Mouse (Mus musculus) MEL (cell line): Measurements from ENCODE around the gene Psmd3.

Source experiments
- BHLHE40 ChIP-seq: IDR thresholded peaks from 2 replicates; pipeline ENCODE4 v1.6.1; 2012; ENCODE audit warnings: low read depth, mild to moderate bottlenecking, inconsistent platforms, low read length, improper control_type of control experiment, borderline replicate concordance
- HCFC1 ChIP-seq: IDR thresholded peaks from 2 replicates; pipeline ENCODE4 v1.6.1; 2012; ENCODE audit warnings: low read depth, mild to moderate bottlenecking, inconsistent platforms, low read length, improper control_type of control experiment, moderate library complexity
- KAT2A ChIP-seq: conservative IDR thresholded peaks from 2 replicates; pipeline ENCODE4 v1.6.1; 2012; ENCODE audit warnings: low read depth, low read length, improper control_type of control experiment, inconsistent platforms
- MAFK ChIP-seq: IDR thresholded peaks from 2 replicates; pipeline ENCODE4 v1.6.1; 2011; ENCODE audit warnings: low read depth, mild to moderate bottlenecking, low read length, improper control_type of control experiment, borderline replicate concordance
- POLR2A ChIP-seq, 2 experiments: IDR thresholded peaks; 2 replicates each; pipeline ENCODE4 v1.6.1; 2011 to 2012; ENCODE audit warnings: low read length in 2 of 2, mild to moderate bottlenecking in 2 of 2, control low read depth in 1 of 2, improper control_type of control experiment in 1 of 2, low read depth in 1 of 2, moderate library complexity in 1 of 2; ENCODE audit not compliant: control insufficient read depth in 1 of 2, insufficient read depth in 1 of 2, poor library complexity in 1 of 2
- TBP ChIP-seq: IDR thresholded peaks from 2 replicates; pipeline ENCODE4 v1.8.0; 2011; ENCODE audit warnings: low read depth, low read length, improper control_type of control experiment
- TCF12 ChIP-seq: IDR thresholded peaks from 2 replicates; pipeline ENCODE4 v1.6.1; 2014; ENCODE audit warnings: low read depth, mild to moderate bottlenecking, inconsistent platforms, low read length, improper control_type of control experiment, moderate library complexity
- ZMIZ1 ChIP-seq: IDR thresholded peaks from 2 replicates; pipeline ENCODE4 v1.6.1; 2012; ENCODE audit warnings: low read depth, mild to moderate bottlenecking, inconsistent platforms, low read length, improper control_type of control experiment, moderate library complexity
- ZNF384 ChIP-seq: IDR thresholded peaks from 2 replicates; pipeline ENCODE4 v1.6.1; 2012; ENCODE audit warnings: low read depth, mild to moderate bottlenecking, inconsistent platforms, low read length, improper control_type of control experiment

DNA sequence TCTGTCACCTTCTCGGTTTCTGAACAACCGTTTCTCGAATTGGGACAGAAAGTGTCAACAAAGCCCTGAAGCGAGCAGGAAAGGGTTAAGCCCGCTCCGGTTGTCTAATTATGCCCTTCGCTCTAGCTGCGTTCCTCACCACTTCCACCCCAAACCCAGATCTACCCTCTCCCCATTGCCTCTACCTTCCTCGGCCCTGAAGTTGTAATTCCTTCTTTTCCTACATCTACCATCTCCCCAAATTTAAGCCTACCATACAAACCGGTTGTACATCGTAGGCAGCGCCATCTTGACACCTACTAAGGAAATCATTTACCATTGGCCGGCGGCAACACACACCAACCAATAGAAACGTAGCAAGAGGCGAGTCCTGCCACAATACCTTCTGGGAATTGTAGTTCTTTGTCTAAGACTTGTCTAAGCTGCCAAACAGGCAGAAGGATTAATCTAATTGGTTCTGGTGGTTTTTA, 46.8 kb downstream of the Psmd3 start, which contains the start of gene Med24:
- 0 out of 2 replicates have a peak, but pooled peaks have one; percentile 38 for TF ChIP-seq ZNF384
- TF ChIP-seq BHLHE40: no peak
- peak; percentile 63 for TF ChIP-seq TCF12
- TF ChIP-seq MAFK: no peak
- peak; percentile 100 for TF ChIP-seq HCFC1
- peak; percentile 71 to 91 for TF ChIP-seq POLR2A (IDR thresholded peaks at IDR 0.05; ENCODE audit: control insufficient read depth in 1 of 2, insufficient read depth in 1 of 2, low read depth in 1 of 2, low read length in 2 of 2, poor library complexity in 1 of 2)
- peak; percentile 92 for TF ChIP-seq TBP
- peak; percentile 100 for TF ChIP-seq KAT2A
- peak; percentile 79 for TF ChIP-seq ZMIZ1
